ENCODE assay signal across 21 mouse cellular contexts in genomic region chr4:154914252-154914651, GRCm38 (mm10). TPM values are rescaled to one million over a fixed set of nuclear protein-coding genes. Genes with fewer than 3 reads are reported as not detected.
"Had no signal": no experiment of that assay in that cellular context is flagged by ENCODE, and none has a peak within 500 bp of the region (broad histone marks: within the 10 kb centered on the region; RNA-seq: fewer than 3 reads in every experiment).

No protein-coding gene starts in this region.

- H3K9me3 ChIP-seq: lung, embryonic 15.5 days; megakaryocyte, embryonic 14.5 days; midbrain, embryonic 12.5 days; midbrain, embryonic 15.5 days; neural tube, embryonic 12.5 days; neural tube, embryonic 15.5 days had no signal

- H3K4me2 ChIP-seq: lung, embryonic 15.5 days; midbrain, embryonic 12.5 days; midbrain, embryonic 15.5 days; neural tube, embryonic 12.5 days; neural tube, embryonic 15.5 days had no signal

- H3K4me1 ChIP-seq: midbrain, embryonic 15.5 days; neural tube, embryonic 12.5 days had no signal

- H3K9ac ChIP-seq: lung, embryonic 15.5 days; midbrain, embryonic 12.5 days; midbrain, embryonic 15.5 days; neural tube, embryonic 12.5 days; neural tube, embryonic 15.5 days had no signal

- H3K36me3 ChIP-seq: lung, embryonic 15.5 days; midbrain, embryonic 12.5 days; midbrain, embryonic 15.5 days; neural tube, embryonic 12.5 days; neural tube, embryonic 15.5 days had no signal

- DNase-seq: layer of hippocampus, adult 9-11 months; lung, adult 18-20 months; lung, postnatal 10 days; lung, postnatal 36 days; retina, postnatal 1 day; right cerebral cortex, postnatal 25 days; thymus, adult 18-20 months; thymus, postnatal 36 days had no signal

- H3K27ac ChIP-seq: kidney, postnatal 0 days; layer of hippocampus, adult 2 months; lung, embryonic 15.5 days; midbrain, embryonic 12.5 days; midbrain, embryonic 15.5 days; neural tube, embryonic 12.5 days; neural tube, embryonic 15.5 days had no signal

- H3K27me3 ChIP-seq: lung, embryonic 15.5 days; midbrain, embryonic 15.5 days; neural tube, embryonic 12.5 days; neural tube, embryonic 15.5 days had no signal

- H3K4me3 ChIP-seq: layer of hippocampus, adult 2 months; lung, embryonic 15.5 days; megakaryocyte, embryonic 14.5 days; midbrain, embryonic 12.5 days; midbrain, embryonic 15.5 days; neural tube, embryonic 12.5 days; neural tube, embryonic 15.5 days had no signal

- ATAC-seq: midbrain, embryonic 15.5 days had no signal

RNA-seq across cellular contexts. Expression of gene Mmel1, which starts 44.9 kb away (rescaled TPM):
- polyA plus RNA-seq: intestine, embryonic 14.5 days; kidney, embryonic 14.5 days; kidney, postnatal 0 days; large intestine, adult 2 months; limb, embryonic 11.5 days had no signal

RNA-seq across cellular contexts. Expression of gene Hes5, which starts 46.5 kb away (rescaled TPM):
- polyA plus RNA-seq: kidney, adult 2 months had no signal
